Mouse (Mus musculus) frontal cortex, postnatal 36 days (tissue): ENCODE measurements at regions not wholly inside any gene's neighbourhood (a gene's known extent, or its start where the extent isn't known, plus 50 kb on each side); places are given as distances from the start of the nearest gene placed in this dataset.

Experiments
- DNase-seq, 2 experiments: peaks; one replicate each; pipeline ENCODE4 v3.0.0; 2022; ENCODE audit warnings: low spot score in 2 of 2

- DNase-seq, result no peak
Measured at GRCm38 (mm10) chr4:89001470-89001869, 121.5 kb upstream of the Ifne start.

GRCm38 (mm10) chr4:89000855-89001254, 120.9 kb upstream of the Ifne start:
- DNase-seq, result no peak

GRCm38 (mm10) chr4:89000200-89000599, 120.2 kb upstream of the Ifne start:
- no peak for DNase-seq

GRCm38 (mm10) chr4:88998286-88998685, 118.3 kb upstream of the Ifne start:
- no peak for DNase-seq

GRCm38 (mm10) chr4:88995129-88995919, 115.3 kb upstream of the Ifne start:
- no peak for DNase-seq

GRCm38 (mm10) chr4:88994486-88994885, 114.5 kb upstream of the Ifne start:
- no peak for DNase-seq

GRCm38 (mm10) chr4:88992498-88992897, 112.5 kb upstream of the Ifne start:
- DNase-seq, result no peak

- no peak for DNase-seq
Measured at GRCm38 (mm10) chr4:88988363-88988762, 108.4 kb upstream of the Ifne start.

GRCm38 (mm10) chr4:88987103-88987502, 107.1 kb upstream of the Ifne start:
- no peak for DNase-seq

GRCm38 (mm10) chr4:88982457-88982856, 102.5 kb upstream of the Ifne start:
- DNase-seq, result no peak

- no peak for DNase-seq
Measured at GRCm38 (mm10) chr4:88977099-88977888, 97.3 kb upstream of the Ifne start.

- no peak for DNase-seq
Measured at GRCm38 (mm10) chr4:88974535-88974934, 94.5 kb upstream of the Ifne start.

- no peak for DNase-seq
Measured at GRCm38 (mm10) chr4:88969134-88969841, 89.3 kb upstream of the Ifne start.

GRCm38 (mm10) chr4:88959621-88960020, 79.6 kb upstream of the Ifne start:
- no peak for DNase-seq

GRCm38 (mm10) chr4:88956605-88957004, 76.6 kb upstream of the Ifne start:
- no peak for DNase-seq

GRCm38 (mm10) chr4:88956151-88956550, 76.2 kb upstream of the Ifne start:
- no peak for DNase-seq

- DNase-seq, result no peak
Measured at GRCm38 (mm10) chr4:88955571-88955970, 75.6 kb upstream of the Ifne start.

GRCm38 (mm10) chr4:88954045-88954444, 74.0 kb upstream of the Ifne start:
- DNase-seq, result no peak

- no peak for DNase-seq
Measured at GRCm38 (mm10) chr4:88951034-88951336, 71.0 kb upstream of the Ifne start.

GRCm38 (mm10) chr4:88950181-88951033, 70.4 kb upstream of the Ifne start:
- no peak for DNase-seq

GRCm38 (mm10) chr4:88948027-88948859, 68.2 kb upstream of the Ifne start:
- DNase-seq, result no peak
